Comparison of ENCODE assay signal across 18 mouse cellular contexts in genomic region chr6:29494101-29494500, GRCm38 (mm10). TPM values are rescaled to one million over a fixed set of nuclear protein-coding genes. Genes with fewer than 3 reads are reported as not detected.
DNase-seq lines count a peak whose midpoint lies in the region; ATAC-seq lines count a peak whose summit lies in the region.
"Had no signal": no experiment of that assay in that cellular context is flagged by ENCODE, and none has a peak within 500 bp of the region (broad histone marks: within the 10 kb centered on the region; RNA-seq: fewer than 3 reads in every experiment).

No protein-coding gene starts in this region.

- peaks cover 19% of the 10 kb centered on the region; the same call in 1 of the 2 replicates for H3K36me3 ChIP-seq in heart, embryonic 12.5 days

- H3K4me1 ChIP-seq in heart, embryonic 12.5 days (replicated peaks), result peaks cover 6% of the 10 kb centered on the region; the same call in 1 of the 2 replicates
- H3K4me1 ChIP-seq: embryonic facial prominence, embryonic 13.5 days; limb, embryonic 13.5 days had no signal

- H3K9me3 ChIP-seq in heart, embryonic 12.5 days (replicated peaks), result no peaks in the 10 kb centered on the region
- H3K9me3 ChIP-seq: embryonic facial prominence, embryonic 13.5 days; limb, embryonic 13.5 days had no signal

- no peak overlapping the region for H3K27ac ChIP-seq in heart, embryonic 12.5 days (ENCODE audit: poor library complexity, severe bottlenecking)
- H3K27ac ChIP-seq: embryonic facial prominence, embryonic 13.5 days; limb, embryonic 13.5 days had no signal

- H3K27me3 ChIP-seq in heart, embryonic 12.5 days (replicated peaks), result peaks cover 59% of the 10 kb centered on the region

- H3K4me3 ChIP-seq in heart, embryonic 12.5 days, result no peak overlapping the region
- H3K4me3 ChIP-seq: embryonic facial prominence, embryonic 13.5 days; limb, embryonic 13.5 days; megakaryocyte, embryonic 14.5 days; myocyte had no signal

- no peak overlapping the region for H3K9ac ChIP-seq in heart, embryonic 12.5 days
- H3K9ac ChIP-seq: embryonic facial prominence, embryonic 13.5 days; limb, embryonic 13.5 days had no signal

- no peak overlapping the region for H3K4me2 ChIP-seq in heart, embryonic 12.5 days
- H3K4me2 ChIP-seq: embryonic facial prominence, embryonic 13.5 days; limb, embryonic 13.5 days had no signal

- ATAC-seq in heart, embryonic 12.5 days (ENCODE audit: insufficient number of reproducible peaks, low FRiP score), result no peak

- WGBS in heart, embryonic 12.5 days, result 74% methylated on average over 4 of the region's 4 CpGs

- peak; percentile 91 for DNase-seq in heart, adult 11 months
- DNase-seq in lung, postnatal 10 days, result peak; percentile 46
- DNase-seq in lung, adult 18-20 months, result no peak
- peak; percentile 50 for DNase-seq in adrenal gland, adult 2 months
- peak; percentile 65 for DNase-seq in kidney, postnatal 14 days
- DNase-seq in left cerebral cortex, adult 11 months (ENCODE audit: low spot score), result no peak
- DNase-seq in spleen, adult 12 weeks (ENCODE audit: low spot score), result no peak
- DNase-seq: cerebellum, postnatal 36 days had no signal

RNA-seq across cellular contexts. Expression of gene Kcp, which starts 13.7 kb away (rescaled TPM):
- 10.6 and 15.4 TPM in 2 replicates for polyA plus RNA-seq in heart, embryonic 12.5 days (2016; fragmentation: Nextera tagmentation; extraction: Ambion mirVana)
- 1 to 10 TPM; 1.9 to 2.1 TPM for total RNA-seq in adrenal gland, adult 2 months (2021)
- polyA plus RNA-seq in adrenal gland, adult 2 months (2012; rRNA removed), result 6.6 and 8.3 TPM in 2 replicates

RNA-seq across cellular contexts. Expression of gene Atp6v1fnb, which starts 22.9 kb away (rescaled TPM):
- not detected in 2 replicates for polyA plus RNA-seq in heart, embryonic 12.5 days (2016; fragmentation: Nextera tagmentation; extraction: Ambion mirVana)
- total RNA-seq in adrenal gland, adult 2 months (2021), result under 1 TPM in 1 of 2 experiments, not detected in 1; 0.46 TPM
- not detected in 2 replicates for polyA plus RNA-seq in adrenal gland, adult 2 months (2012; rRNA removed)
- total RNA-seq: heart, postnatal 36 days; layer of hippocampus, postnatal 10 days; MEL had no signal
- polyA plus RNA-seq: limb, embryonic 13.5 days; myocyte; stomach, embryonic 16.5 days; urinary bladder, adult 2 months had no signal

RNA-seq across cellular contexts. Expression of gene Atp6v1f, which starts 26.6 kb away (rescaled TPM):
- 175 and 189 TPM in 2 replicates for polyA plus RNA-seq in heart, embryonic 12.5 days (2016; fragmentation: Nextera tagmentation; extraction: Ambion mirVana)
- 100 to 1,000 TPM; 221 to 237 TPM for total RNA-seq in adrenal gland, adult 2 months (2021)
- 319 and 344 TPM in 2 replicates for polyA plus RNA-seq in adrenal gland, adult 2 months (2012; rRNA removed)

RNA-seq across cellular contexts. Expression of gene Irf5, which starts 32.3 kb away (rescaled TPM):
- 11.2 and 12.5 TPM in 2 replicates for polyA plus RNA-seq in heart, embryonic 12.5 days (2016; fragmentation: Nextera tagmentation; extraction: Ambion mirVana)
- total RNA-seq in adrenal gland, adult 2 months (2021), result 1 to 10 TPM; 4.9 to 6.6 TPM
- 15.0 and 15.1 TPM in 2 replicates for polyA plus RNA-seq in adrenal gland, adult 2 months (2012; rRNA removed)

Comparison
In these comparisons a context has a peak if more than half of its experiments do, and no peak if none do; other contexts are left out.
1. DNase-seq: peak in heart, adult 11 months (single experiment), lung, postnatal 10 days (single experiment), adrenal gland, adult 2 months (single experiment) and kidney, postnatal 14 days (single experiment); none in lung, adult 18-20 months (0 of 2), left cerebral cortex, adult 11 months (single experiment) and spleen, adult 12 weeks (single experiment).